Comparison of ENCODE assay signal across 8 mouse cellular contexts in the genomic region with DNA sequence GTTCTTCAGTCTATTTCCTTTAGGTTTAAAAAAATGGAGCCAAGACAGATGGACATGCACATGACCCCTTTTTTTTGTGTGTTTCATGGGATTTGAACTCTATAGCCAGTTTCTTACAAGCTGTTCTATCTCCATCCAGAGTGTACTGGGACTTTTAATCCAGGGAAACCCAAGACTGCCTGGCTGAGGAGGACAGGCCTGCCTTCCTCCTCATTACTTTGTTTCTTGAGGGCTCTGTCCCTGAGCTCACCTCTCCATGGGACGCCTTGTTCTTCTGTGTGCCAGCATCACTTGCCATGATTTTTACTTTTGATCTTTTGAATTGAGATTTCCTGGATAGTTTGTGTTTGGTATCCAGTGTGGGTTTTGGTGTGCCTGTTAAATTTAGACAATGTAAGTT. TPM values are rescaled to one million over a fixed set of nuclear protein-coding genes. Genes with fewer than 3 reads are reported as not detected.
DNase-seq lines count a peak whose midpoint lies in the region; ATAC-seq and TF ChIP-seq lines count a peak whose summit lies in the region.

No protein-coding gene starts in this region.

- WGBS in heart, embryonic 11.5 days (ENCODE audit: insufficient replicate concordance): 73% methylated on average over 1 of the region's 1 CpGs
- 76% methylated on average over 1 of the region's 1 CpGs for WGBS in hindbrain, embryonic 12.5 days
- 85% methylated on average over 1 of the region's 1 CpGs for WGBS in midbrain, embryonic 12.5 days
- 62% methylated on average over 1 of the region's 1 CpGs for WGBS in thymus, adult 2 months

- ATAC-seq in heart, embryonic 11.5 days (replicated peaks; ENCODE audit: insufficient number of reproducible peaks, low FRiP score, low TSS enrichment): no peak
- no peak for ATAC-seq in G1E (ENCODE audit: extremely low read depth, insufficient number of reproducible peaks, low FRiP score, poor library complexity, severe bottlenecking)
- no peak for ATAC-seq in hindbrain, embryonic 12.5 days (ENCODE audit: low FRiP score)
- ATAC-seq in midbrain, embryonic 12.5 days (ENCODE audit: low FRiP score, low read depth): no peak

- intact Hi-C loops in heart, postnatal 25 days (cut with DNase I): no loop called here

- H3K9me3 ChIP-seq in heart, embryonic 11.5 days (replicated peaks; ENCODE audit: control insufficient read depth, low read length): no peaks in the 10 kb centered on the region
- H3K9me3 ChIP-seq in G1E (replicated peaks): no peaks in the 10 kb centered on the region
- H3K9me3 ChIP-seq in hindbrain, embryonic 12.5 days (replicated peaks): no peaks in the 10 kb centered on the region
- no peaks in the 10 kb centered on the region for H3K9me3 ChIP-seq in midbrain, embryonic 12.5 days

- DNase-seq in heart, postnatal 25 days (ENCODE audit: low spot score): no peak
- DNase-seq in G1E (ENCODE audit: low spot score): no peak
- no peak for DNase-seq in adrenal gland, adult 8-10 months
- DNase-seq in thymus, adult 2 months: no peak
- DNase-seq in thymus, postnatal 36 days: no peak

- H3K4me1 ChIP-seq in heart, embryonic 11.5 days (ENCODE audit: control insufficient read depth, insufficient read depth, low read length): peaks cover 11% of the 10 kb centered on the region
- peaks cover 52% of the 10 kb centered on the region for H3K4me1 ChIP-seq in G1E (ENCODE audit: insufficient read depth, low read depth, low read length)
- peaks cover 15% of the 10 kb centered on the region for H3K4me1 ChIP-seq in hindbrain, embryonic 12.5 days
- peaks cover 13% of the 10 kb centered on the region for H3K4me1 ChIP-seq in midbrain, embryonic 12.5 days
- peaks cover 7% of the 10 kb centered on the region for H3K4me1 ChIP-seq in thymus, adult 2 months (replicated peaks; ENCODE audit: control insufficient read depth, insufficient read depth, low read length)

- no peak for TF ChIP-seq POLR2A in thymus, adult 2 months (IDR thresholded peaks at IDR 0.05; ENCODE audit: control insufficient read depth, extremely low read depth, insufficient read depth, low read length, poor library complexity)

- TF ChIP-seq CTCF in G1E (IDR thresholded peaks at IDR 0.05; ENCODE audit: low read depth, low read length): no peak
- no peak for TF ChIP-seq CTCF in thymus, adult 2 months (IDR thresholded peaks at IDR 0.05; ENCODE audit: borderline replicate concordance, control insufficient read depth, extremely low read depth, insufficient read depth, low read length, poor library complexity)

- peak overlapping the region; percentile 97 for H3K9ac ChIP-seq in heart, embryonic 11.5 days (ENCODE audit: low read depth, low read length)
- peak overlapping the region; percentile 95; the same call in 1 of the 2 replicates for H3K9ac ChIP-seq in hindbrain, embryonic 12.5 days
- H3K9ac ChIP-seq in midbrain, embryonic 12.5 days (replicated peaks): 0 out of 2 replicates have a peak overlapping the region, but pooled peaks have one; percentile 15

- no peaks in the 10 kb centered on the region for H3K36me3 ChIP-seq in heart, embryonic 11.5 days (ENCODE audit: control insufficient read depth, insufficient read depth, low read length)
- peaks cover 46% of the 10 kb centered on the region for H3K36me3 ChIP-seq in G1E (replicated peaks)
- H3K36me3 ChIP-seq in hindbrain, embryonic 12.5 days: 0 out of 2 replicates have a peak, but pooled peaks cover 2% of the 10 kb centered on the region
- no peaks in the 10 kb centered on the region for H3K36me3 ChIP-seq in midbrain, embryonic 12.5 days
- H3K36me3 ChIP-seq in thymus, adult 2 months (ENCODE audit: control insufficient read depth, insufficient read depth, low read length): no peaks in the 10 kb centered on the region

- H3K27me3 ChIP-seq in heart, embryonic 11.5 days (ENCODE audit: control insufficient read depth, insufficient read depth, low read length): no peaks in the 10 kb centered on the region
- H3K27me3 ChIP-seq in G1E (ENCODE audit: insufficient read depth, low read length): no peaks in the 10 kb centered on the region
- H3K27me3 ChIP-seq in hindbrain, embryonic 12.5 days: no peaks in the 10 kb centered on the region
- H3K27me3 ChIP-seq in midbrain, embryonic 12.5 days: no peaks in the 10 kb centered on the region
- H3K27me3 ChIP-seq in thymus, adult 2 months (ENCODE audit: control insufficient read depth, insufficient read depth, low read length): no peaks in the 10 kb centered on the region

- H3K27ac ChIP-seq in heart, embryonic 11.5 days (ENCODE audit: low read depth, low read length): no peak overlapping the region
- H3K27ac ChIP-seq in hindbrain, embryonic 12.5 days: no peak overlapping the region
- H3K27ac ChIP-seq in midbrain, embryonic 12.5 days (replicated peaks): no peak overlapping the region
- H3K27ac ChIP-seq in thymus, adult 2 months (ENCODE audit: control insufficient read depth, insufficient read depth, low read length): no peak overlapping the region

- peak overlapping the region; percentile 96 for H3K4me3 ChIP-seq in heart, embryonic 11.5 days (ENCODE audit: low read depth, low read length)
- H3K4me3 ChIP-seq in G1E (ENCODE audit: low read depth, low read length): peak overlapping the region; percentile 89
- peak overlapping the region; percentile 95 for H3K4me3 ChIP-seq in hindbrain, embryonic 12.5 days
- peak overlapping the region; percentile 94 for H3K4me3 ChIP-seq in midbrain, embryonic 12.5 days
- no peak overlapping the region for H3K4me3 ChIP-seq in thymus, adult 2 months (ENCODE audit: control insufficient read depth, insufficient read depth, low read length)

- peak overlapping the region; percentile 92 for H3K4me2 ChIP-seq in heart, embryonic 11.5 days
- H3K4me2 ChIP-seq in hindbrain, embryonic 12.5 days (replicated peaks): peak overlapping the region; percentile 66
- H3K4me2 ChIP-seq in midbrain, embryonic 12.5 days (replicated peaks): peak overlapping the region; percentile 76

RNA-seq across cellular contexts. Expression of a gene that starts 1.6 kb away (rescaled TPM):
- 136 and 148 TPM in 2 replicates for polyA plus RNA-seq in heart, embryonic 11.5 days (2014; fragmentation: Nextera tagmentation; extraction: Ambion mirVana)
- total RNA-seq in heart, postnatal 25 days (2021): 100 to 1,000 TPM; 124 to 133 TPM
- total RNA-seq in G1E (2014; fragmentation: Nextera tagmentation): 625 and 650 TPM in 2 replicates
- total RNA-seq in G1E (2017): 232 and 258 TPM in 2 replicates
- polyA plus RNA-seq in G1E (2012): 661 and 673 TPM in 2 replicates
- polyA plus RNA-seq in hindbrain, embryonic 12.5 days (2016; fragmentation: Nextera tagmentation; extraction: Ambion mirVana): 278 and 308 TPM in 2 replicates
- polyA plus RNA-seq in midbrain, embryonic 12.5 days (2016; fragmentation: Nextera tagmentation; extraction: Ambion mirVana): 299 and 319 TPM in 2 replicates
- 100 to 1,000 TPM; 186 to 233 (median 219) TPM for total RNA-seq in adrenal gland, adult 8-10 months (2022)
- 91.1 and 114 TPM in 2 replicates for polyA plus RNA-seq in thymus, adult 2 months (2012; rRNA removed)

Comparison
In these comparisons a context has a peak if more than half of its experiments do, and no peak if none do; other contexts are left out.
1. H3K9ac ChIP-seq: peak in every context shown above with its lines; median percentile 97 in heart, embryonic 11.5 days; 95 in hindbrain, embryonic 12.5 days; 15 in midbrain, embryonic 12.5 days.